Mouse (Mus musculus): ENCODE data around the gene Pus1. TPM values are rescaled to one million over a fixed set of nuclear protein-coding genes. Genes with fewer than 3 reads are reported as not detected.

Pus1 gene
- polyA plus RNA-seq, 1 experiment = 38.6 TPM

GRCm38 (mm10) chr5:110731227-110731626, 49.2 kb downstream of the Pus1 start:
- H3K27ac ChIP-seq (ENCODE audit: insufficient read depth, low read depth, low read length) = no peak overlapping the region
- no peak for TF ChIP-seq CTCF (conservative IDR thresholded peaks at IDR 0.05; ENCODE audit: insufficient read depth, insufficient read length, low read depth, low read length)
- no peak for TF ChIP-seq POLR2A (IDR thresholded peaks at IDR 0.05; ENCODE audit: low read depth, low read length)
- no peak overlapping the region for H3K4me3 ChIP-seq (ENCODE audit: insufficient read depth, low read depth, low read length)
- H3K27me3 ChIP-seq (replicated peaks; ENCODE audit: control insufficient read depth, insufficient read depth, low read length) = no peaks in the 10 kb centered on the region
- DNase-seq = no peak
- WGBS = 97% methylated on average over 2 of the region's 2 CpGs
- H3K36me3 ChIP-seq (ENCODE audit: control insufficient read depth, insufficient read depth, low read length) = peaks cover 8% of the 10 kb centered on the region
- H3K4me1 ChIP-seq (ENCODE audit: control insufficient read depth, insufficient read depth, low read length) = no peaks in the 10 kb centered on the region

- TF ChIP-seq CTCF (conservative IDR thresholded peaks at IDR 0.05; ENCODE audit: insufficient read depth, insufficient read length, low read depth, low read length) = no peak
- TF ChIP-seq POLR2A (IDR thresholded peaks at IDR 0.05; ENCODE audit: low read depth, low read length) = no peak
- no peak for DNase-seq
- Histone ChIP-seq H3K4me3 (ENCODE audit: insufficient read depth, low read depth, low read length) (no peak overlapping the region), H3K27me3 (replicated peaks; ENCODE audit: control insufficient read depth, insufficient read depth, low read length) (no peaks in the 10 kb centered on the region), H3K27ac (ENCODE audit: insufficient read depth, low read depth, low read length) (no peak overlapping the region), H3K36me3 (ENCODE audit: control insufficient read depth, insufficient read depth, low read length) (peaks cover 11% of the 10 kb centered on the region), H3K4me1 (ENCODE audit: control insufficient read depth, insufficient read depth, low read length) (no peaks in the 10 kb centered on the region)
- WGBS = 88% methylated on average over 1 of the region's 1 CpGs
These were observed 52.6 kb downstream of the Pus1 start for GRCm38 (mm10) chr5:110727850-110728249.

Other genes with a start within 250 kb of the Pus1 start
- 0.50 and 0.61 TPM in 2 replicates for gene Galnt9, start 236.3 kb downstream of the Pus1 start, polyA plus RNA-seq (2012; rRNA removed)
- gene Noc4l, start 127.2 kb downstream of the Pus1 start, polyA plus RNA-seq (2012; rRNA removed) = 32.6 and 40.9 TPM in 2 replicates
- 11.9 TPM in 2 replicates for gene Ddx51, start 127.2 kb downstream of the Pus1 start, polyA plus RNA-seq (2012; rRNA removed)
- 28.2 and 29.6 TPM in 2 replicates for gene Ep400, start 9.9 kb downstream of the Pus1 start, polyA plus RNA-seq (2012; rRNA removed)
- gene Ulk1, start 29.4 kb upstream of the Pus1 start, polyA plus RNA-seq (2012; rRNA removed) = 43.7 and 44.0 TPM in 2 replicates
- 29.6 and 31.3 TPM in 2 replicates for gene Hscb, start 59.1 kb upstream of the Pus1 start, polyA plus RNA-seq (2012; rRNA removed)
- gene Chek2, start 59.3 kb upstream of the Pus1 start, polyA plus RNA-seq (2012; rRNA removed) = 4.5 and 5.4 TPM in 2 replicates
- gene Ttc28, start 99.1 kb upstream of the Pus1 start, polyA plus RNA-seq (2012; rRNA removed) = 6.6 TPM in 2 replicates

Measured in kidney, adult 2 months (tissue).